ENCODE assay signal across 12 mouse cellular contexts in the genomic region with DNA sequence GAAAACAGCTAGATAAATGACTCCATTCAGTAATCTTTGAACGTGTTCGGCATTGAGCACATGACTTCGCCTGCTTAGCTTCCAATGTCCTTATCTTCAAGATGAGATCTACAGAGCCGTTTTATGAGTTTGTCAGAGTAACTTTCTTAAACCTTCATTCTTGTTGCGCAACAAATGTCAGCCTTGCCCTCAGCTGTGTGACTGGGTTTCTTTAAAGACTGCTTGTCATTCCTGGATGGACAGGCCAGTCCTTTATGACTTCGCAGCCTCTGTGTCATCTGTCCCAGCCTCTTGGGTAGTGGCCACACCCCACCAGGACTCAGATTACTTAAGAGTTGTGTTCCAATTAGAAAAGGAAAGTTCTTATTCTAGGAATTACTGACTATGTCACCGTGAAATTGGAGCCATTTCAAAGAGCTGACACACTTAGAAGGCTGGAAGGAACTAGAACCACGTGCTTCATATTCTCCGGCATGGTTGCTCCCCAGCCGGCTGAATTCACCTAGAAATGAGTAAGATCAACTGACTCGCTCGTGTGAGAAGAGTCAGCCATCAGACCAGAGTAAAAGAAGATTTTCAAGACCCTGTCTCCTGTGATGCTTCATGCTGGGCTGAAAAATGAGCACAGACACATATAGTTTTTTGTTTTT. TPM values are rescaled to one million over a fixed set of nuclear protein-coding genes. Genes with fewer than 3 reads are reported as not detected.
A peak's percentile ranks its signal among the peaks of the same experiment; 100 is the strongest.
DNase-seq lines count a peak whose midpoint lies in the region; ATAC-seq and TF ChIP-seq lines count a peak whose summit lies in the region.
"Had no signal": no experiment of that assay in that cellular context is flagged by ENCODE, and none has a peak within 500 bp of the region (broad histone marks: within the 10 kb centered on the region; RNA-seq: fewer than 3 reads in every experiment).

No protein-coding gene starts in this region.

- TF ChIP-seq CTCF in thymus, adult 2 months (IDR thresholded peaks at IDR 0.05; ENCODE audit: borderline replicate concordance, control insufficient read depth, extremely low read depth, insufficient read depth, low read length, poor library complexity): no peak

- peak; percentile 31 for ATAC-seq in common myeloid progenitor, adult 5-6 weeks (replicated peaks; ENCODE audit: low read depth, poor library complexity, severe bottlenecking)
- peak; percentile 65 for ATAC-seq in neutrophil, adult 5-6 weeks (ENCODE audit: extremely low read depth, insufficient number of reproducible peaks, low FRiP score, poor library complexity, severe bottlenecking)
- ATAC-seq in kidney, embryonic 15.5 days (replicated peaks; ENCODE audit: low FRiP score): no peak
- ATAC-seq: hindbrain, embryonic 16.5 days had no signal

- H3K9me3 ChIP-seq in kidney, embryonic 15.5 days (replicated peaks): no peaks in the 10 kb centered on the region
- H3K9me3 ChIP-seq: embryonic facial prominence, embryonic 13.5 days had no signal

- peak; percentile 33 to 84 for DNase-seq in adrenal gland, adult (ENCODE audit: inconsistent age in 2 of 2, low spot score in 1 of 2)
- no peak for DNase-seq in adrenal gland, postnatal 4 days (ENCODE audit: low spot score in 2 of 2)
- peak; percentile 25 for DNase-seq in thymus, postnatal 14 days
- no peak for DNase-seq in thymus, postnatal 25 days
- DNase-seq in thymus, adult 2 months: no peak
- DNase-seq: B cell, adult 2 months; cerebellum, adult 9-10 months had no signal

- no peaks in the 10 kb centered on the region for H3K36me3 ChIP-seq in kidney, embryonic 15.5 days
- no peaks in the 10 kb centered on the region for H3K36me3 ChIP-seq in thymus, adult 2 months (ENCODE audit: control insufficient read depth, insufficient read depth, low read length)
- H3K36me3 ChIP-seq: embryonic facial prominence, embryonic 13.5 days had no signal

- WGBS in kidney, embryonic 15.5 days: 66% methylated on average over 12 of the region's 12 CpGs
- WGBS in thymus, adult 2 months: 60% methylated on average over 12 of the region's 12 CpGs

- H3K4me1 ChIP-seq in kidney, embryonic 15.5 days: peaks cover 8% of the 10 kb centered on the region; the same call in 1 of the 2 replicates
- H3K4me1 ChIP-seq in thymus, adult 2 months (replicated peaks; ENCODE audit: control insufficient read depth, insufficient read depth, low read length): peaks cover 17% of the 10 kb centered on the region

- no peak overlapping the region for H3K4me3 ChIP-seq in kidney, embryonic 15.5 days (replicated peaks)
- no peak overlapping the region for H3K4me3 ChIP-seq in thymus, adult 2 months (ENCODE audit: control insufficient read depth, insufficient read depth, low read length)
- H3K4me3 ChIP-seq: embryonic facial prominence, embryonic 13.5 days had no signal

- no peak overlapping the region for H3K27ac ChIP-seq in kidney, embryonic 15.5 days
- H3K27ac ChIP-seq in thymus, adult 2 months (ENCODE audit: control insufficient read depth, insufficient read depth, low read length): no peak overlapping the region
- H3K27ac ChIP-seq: embryonic facial prominence, embryonic 13.5 days had no signal

- TF ChIP-seq POLR2A in thymus, adult 2 months (IDR thresholded peaks at IDR 0.05; ENCODE audit: control insufficient read depth, extremely low read depth, insufficient read depth, low read length, poor library complexity): no peak

- H3K27me3 ChIP-seq in kidney, embryonic 15.5 days: no peaks in the 10 kb centered on the region
- H3K27me3 ChIP-seq in thymus, adult 2 months (ENCODE audit: control insufficient read depth, insufficient read depth, low read length): no peaks in the 10 kb centered on the region

- no peak overlapping the region for H3K4me2 ChIP-seq in kidney, embryonic 15.5 days
- H3K4me2 ChIP-seq: embryonic facial prominence, embryonic 13.5 days had no signal

- no peak overlapping the region for H3K9ac ChIP-seq in kidney, embryonic 15.5 days
- H3K9ac ChIP-seq: embryonic facial prominence, embryonic 13.5 days had no signal

RNA-seq across cellular contexts. Expression of a gene that starts 24.1 kb away (rescaled TPM):
- total RNA-seq in adrenal gland, postnatal 4 days (2021): 10 to 100 TPM; 44.1 to 47.0 TPM
- total RNA-seq in common myeloid progenitor, adult 5-6 weeks (2017): 33.4 and 39.1 TPM in 2 replicates
- total RNA-seq in neutrophil, adult 5-6 weeks (2017): 72.0 and 81.2 TPM in 2 replicates
- polyA plus RNA-seq in kidney, embryonic 15.5 days (2015; fragmentation: Nextera tagmentation; extraction: Ambion mirVana): 73.8 and 76.3 TPM in 2 replicates
- 30.3 and 36.2 TPM in 2 replicates for polyA plus RNA-seq in thymus, adult 2 months (2012; rRNA removed)

Comparison
In these comparisons a context has a peak if more than half of its experiments do, and no peak if none do; other contexts are left out.
1. DNase-seq: peak in adrenal gland, adult (2 of 2) and thymus, postnatal 14 days (single experiment); none in adrenal gland, postnatal 4 days (0 of 2), thymus, postnatal 25 days (single experiment) and thymus, adult 2 months (single experiment).